Mouse (Mus musculus) gastrocnemius, postnatal 25 days (tissue): ENCODE measurements around the gene Znrd1. TPM values are rescaled to one million over a fixed set of nuclear protein-coding genes. Genes with fewer than 3 reads are reported as not detected.

Source experiments
- DNase-seq: peaks from one replicate; pipeline ENCODE4 v3.0.0; 2022
- total RNA-seq, 2 experiments: library from RNA; stranded (reverse); gene quantifications; 1 replicate in 1 of 2; 2 replicates in 1 of 2; pipeline ENCODE4 v1.2.3; 2021

The Znrd1 gene
- total RNA-seq, 2 experiments from 2014 or later, result 18.0 to 20.6 TPM

- DNase-seq, result no peak
Measured at GRCm38 (mm10) chr17:36971172-36971850, 13.0 kb upstream of the Znrd1 start.

GRCm38 (mm10) chr17:36970316-36970890, 12.0 kb upstream of the Znrd1 start:
- DNase-seq, result no peak

- no peak for DNase-seq
Measured at GRCm38 (mm10) chr17:36966875-36967274, 8.5 kb upstream of the Znrd1 start.

DNA sequence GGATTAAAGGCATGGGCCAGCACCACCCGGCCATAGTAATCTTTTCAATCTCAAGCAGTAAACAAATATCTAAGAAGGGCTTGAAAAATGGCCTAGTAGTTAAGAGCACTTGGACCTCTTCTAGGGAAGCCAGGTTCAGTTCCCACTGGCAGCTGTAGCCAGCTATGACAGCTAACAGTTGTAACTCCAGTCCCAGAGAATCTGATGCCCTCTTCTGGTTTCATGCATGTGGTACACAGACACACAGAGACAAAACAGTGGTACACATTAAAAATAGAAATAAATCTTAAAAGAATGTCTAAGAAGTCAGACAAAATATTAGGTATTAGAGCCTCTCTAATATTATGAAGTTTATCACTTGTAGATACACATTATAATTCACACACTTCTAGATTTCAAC, 2.8 kb upstream of the Znrd1 start:
- DNase-seq, result no peak

- no peak for DNase-seq
Measured at GRCm38 (mm10) chr17:36958884-36959283, 525 bp upstream of the Znrd1 start.

- no peak for DNase-seq
Measured at GRCm38 (mm10) chr17:36953062-36953461, 5.3 kb downstream of the Znrd1 start.

DNA sequence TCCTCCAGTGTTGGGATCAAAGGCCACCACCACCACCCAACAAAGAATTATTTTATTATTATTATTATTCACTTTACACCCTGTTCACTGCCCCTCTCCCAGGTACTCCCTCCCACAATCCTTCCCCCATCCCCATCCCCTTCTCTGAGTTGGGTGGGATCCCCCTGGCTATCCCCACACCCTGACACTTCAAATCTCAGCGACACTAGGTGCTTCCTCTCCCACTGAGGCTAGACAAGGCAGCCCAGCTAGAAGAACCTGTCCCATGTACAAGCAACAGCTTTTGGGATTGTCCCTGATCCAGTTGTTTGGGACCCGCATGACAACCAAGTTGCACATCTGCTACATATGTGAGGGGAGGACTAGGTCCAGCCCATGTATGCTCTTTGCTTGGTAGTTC, 5.7 kb downstream of the Znrd1 start:
- DNase-seq, result no peak

DNA sequence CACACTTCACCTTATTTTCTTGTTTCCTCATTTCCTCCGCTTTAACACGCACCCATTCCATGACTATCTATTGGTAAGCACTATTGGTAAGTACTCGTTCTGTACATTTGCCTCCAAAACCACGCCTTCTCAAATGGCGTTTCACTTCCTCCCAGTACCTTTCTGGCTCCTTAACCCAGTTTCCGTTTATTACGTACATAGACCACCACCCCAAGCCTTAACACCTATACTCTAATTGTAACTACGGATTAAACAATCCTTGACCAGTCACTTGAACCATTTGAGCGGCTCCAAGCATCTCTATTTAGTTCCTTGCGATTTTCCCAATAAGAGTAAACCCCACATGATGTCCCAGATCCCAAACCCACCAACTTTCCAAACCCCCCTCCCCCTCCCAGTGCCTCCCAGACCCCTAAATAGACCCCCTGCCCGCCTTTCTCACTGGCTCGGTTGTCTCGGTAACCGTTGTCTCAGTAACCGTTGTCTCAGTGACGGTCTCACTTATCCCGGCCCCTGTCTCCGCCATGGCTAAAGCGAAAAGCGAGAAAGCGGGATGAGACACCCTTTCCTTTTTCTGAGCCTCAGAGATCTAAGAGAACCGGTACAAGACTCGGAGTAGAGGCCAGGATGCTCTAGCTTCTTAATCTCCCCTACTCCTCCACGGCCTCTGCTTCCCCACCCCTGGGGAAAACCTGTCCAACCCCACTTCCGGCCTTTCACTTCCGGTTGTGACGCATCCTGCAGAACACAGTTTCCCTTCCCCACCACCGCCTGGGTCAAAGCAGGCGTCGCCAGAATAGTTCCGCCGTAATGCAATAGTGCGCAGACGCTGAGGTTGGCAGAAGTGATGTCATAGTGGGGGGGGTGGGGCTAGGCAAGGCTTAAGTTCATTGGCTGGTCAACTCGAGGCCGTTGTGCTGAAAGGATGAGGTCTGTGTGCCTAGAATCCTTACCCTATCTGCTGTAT, 7.1 kb downstream of the Znrd1 start, which contains the start of gene Ppp1r11:
Gene Ppp1r11, minus strand, starts transcription at position 761 of the 967 bp plus-strand sequence.
- peak; percentile 96 for DNase-seq

DNA sequence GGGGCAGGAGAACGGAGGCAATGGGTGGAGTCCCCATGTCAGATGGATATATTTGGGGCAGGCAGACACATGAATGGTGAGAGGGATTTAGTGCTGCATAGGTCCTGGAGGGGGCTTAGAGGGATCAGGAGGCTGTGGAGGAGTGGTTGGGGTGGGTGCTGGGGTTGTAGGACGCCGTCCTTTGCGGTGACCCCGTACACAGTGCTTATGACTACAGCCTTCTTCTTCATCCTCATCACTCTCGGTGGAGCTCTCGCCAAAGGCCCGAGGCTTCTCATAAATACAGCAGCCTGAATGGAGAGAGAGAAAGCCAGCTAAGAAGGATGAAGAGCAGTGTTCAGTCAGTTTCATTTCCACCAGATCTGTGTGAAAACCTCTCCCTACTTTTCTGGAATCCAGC, 9.1 kb downstream of the Znrd1 start:
- no peak for DNase-seq

DNA sequence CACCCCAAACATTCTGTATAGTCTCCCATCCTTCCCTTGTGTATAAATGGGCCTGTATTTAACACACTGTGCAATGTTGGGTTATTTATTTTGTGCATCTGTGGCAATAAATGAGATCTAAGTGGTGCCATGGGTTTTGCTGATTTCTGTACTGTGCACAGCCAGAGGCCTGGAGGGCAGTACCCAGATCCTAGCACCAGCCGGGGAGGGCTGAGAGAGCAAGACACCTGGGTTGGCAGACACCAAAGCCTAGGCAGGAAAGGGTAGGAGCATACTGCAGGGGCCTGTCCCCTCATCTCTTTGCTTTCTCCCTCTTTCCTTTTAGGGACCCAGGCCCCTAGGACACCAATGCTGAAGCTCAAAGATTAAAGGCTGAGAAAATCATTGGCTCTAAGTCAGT, 10.1 kb downstream of the Znrd1 start:
- DNase-seq, result no peak

DNA sequence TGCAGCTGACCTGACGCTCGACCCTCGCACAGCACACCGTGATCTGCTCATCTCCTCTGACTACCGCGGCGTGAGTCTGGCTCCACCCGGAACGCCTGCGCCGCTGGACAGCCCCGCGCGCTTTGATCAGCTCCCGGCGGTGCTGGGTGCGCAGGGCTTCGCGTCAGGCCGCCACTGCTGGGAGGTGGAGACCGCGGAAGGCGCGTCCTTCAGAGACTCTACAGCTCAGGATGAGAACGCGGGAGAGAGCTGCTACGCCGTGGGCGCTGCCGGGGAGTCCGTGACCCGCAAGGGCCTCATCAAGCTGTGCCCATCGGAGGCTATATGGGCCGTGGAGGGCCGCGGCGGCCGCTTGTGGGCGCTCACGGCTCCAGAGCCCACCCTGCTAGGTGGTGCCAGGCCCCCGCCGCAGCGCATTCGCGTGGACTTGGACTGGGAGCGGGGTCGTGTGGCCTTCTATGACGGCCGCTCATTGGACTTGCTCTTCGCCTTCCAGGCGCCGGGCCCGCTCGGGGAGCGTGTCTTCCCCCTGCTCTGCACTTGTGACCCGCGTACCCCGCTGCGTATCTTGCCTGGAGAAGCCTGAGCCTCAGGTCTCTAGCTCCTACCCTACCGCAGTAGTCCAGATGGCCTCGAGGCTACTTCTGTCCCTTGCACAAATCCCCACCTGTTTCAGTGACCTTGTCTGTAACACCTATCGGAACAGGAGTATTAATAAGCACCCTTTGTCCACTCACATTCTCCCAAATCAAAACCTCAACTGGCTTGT, 11.1 kb downstream of the Znrd1 start:
- DNase-seq, result peak; percentile 37

- DNase-seq, result peak; percentile 13
Measured at GRCm38 (mm10) chr17:36944121-36944775, 14.1 kb downstream of the Znrd1 start.

DNA sequence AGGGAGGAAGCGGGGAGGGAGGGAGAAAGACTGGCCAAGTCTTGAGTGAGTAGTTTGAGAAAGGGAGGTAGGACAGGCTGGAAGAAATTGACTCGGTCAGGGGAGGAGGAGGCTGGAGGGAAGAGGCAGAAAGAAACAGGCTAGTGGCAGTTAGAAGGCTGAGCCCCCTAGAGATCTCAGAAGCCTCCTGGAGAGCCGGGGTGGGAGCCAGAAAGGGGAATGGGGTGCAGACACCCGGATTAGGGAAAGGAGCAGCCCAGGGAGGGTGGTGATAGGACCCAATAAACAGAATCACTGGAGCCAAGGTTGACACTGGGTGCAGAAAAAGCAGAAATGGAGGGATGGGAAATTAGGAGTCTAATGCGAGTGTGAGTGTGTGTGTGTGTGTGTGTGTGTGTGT, 14.7 kb downstream of the Znrd1 start:
- no peak for DNase-seq

DNA sequence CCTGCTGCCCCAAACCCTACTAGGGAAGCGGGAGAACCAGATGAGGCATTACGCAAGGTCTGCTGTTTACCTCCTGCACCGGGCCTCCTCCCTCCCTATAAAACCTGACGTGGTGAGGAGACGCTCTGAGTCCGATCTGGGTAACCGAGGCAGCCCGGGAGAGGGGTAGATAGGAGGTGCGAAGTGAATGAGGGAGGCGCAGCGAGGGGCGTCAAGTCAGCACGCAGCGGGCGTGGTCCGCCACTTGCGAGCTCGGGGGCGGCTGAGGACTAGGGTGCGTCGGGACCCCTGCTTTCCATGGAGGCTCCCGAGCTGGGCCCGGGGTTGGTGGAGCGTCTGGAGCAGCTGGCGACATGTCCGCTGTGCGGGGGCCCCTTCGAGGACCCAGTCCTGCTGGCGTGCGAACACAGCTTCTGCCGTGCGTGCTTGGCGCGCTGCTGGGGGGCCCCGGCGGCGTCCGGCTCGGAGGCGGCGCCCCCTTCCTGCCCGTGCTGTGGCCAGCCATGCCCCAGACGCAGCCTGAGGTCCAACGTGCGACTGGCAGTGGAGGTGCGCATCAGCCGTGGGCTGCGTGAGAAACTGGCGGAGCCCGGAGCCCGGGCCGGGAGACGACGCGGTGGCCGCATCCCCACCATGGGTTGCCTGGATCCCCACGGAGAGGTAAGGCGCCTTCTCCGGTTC, 15.4 kb downstream of the Znrd1 start, which contains the start of gene Rnf39:
Gene Rnf39, plus strand, starts transcription at position 128 of the 681 bp plus-strand sequence.
- no peak for DNase-seq

DNA sequence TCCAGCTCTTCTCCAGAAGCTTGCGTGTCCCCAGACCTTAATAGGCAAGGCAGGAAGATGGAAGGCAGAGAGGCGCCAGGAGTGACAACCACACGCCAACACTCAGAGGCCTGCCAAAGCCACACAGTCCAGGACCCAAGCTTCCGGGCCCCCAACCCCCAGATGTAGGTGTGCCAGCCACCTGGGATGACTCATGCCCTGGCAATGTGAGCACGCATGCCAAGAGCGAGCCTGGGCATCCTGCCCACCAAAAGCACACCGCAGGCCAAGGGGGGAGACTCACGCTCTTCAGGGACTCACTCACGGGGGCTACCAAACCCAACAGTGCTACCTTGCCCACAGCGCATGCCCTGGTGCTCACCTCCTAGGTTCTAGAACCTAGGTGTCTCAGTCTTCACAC, 16.0 kb downstream of the Znrd1 start:
- peak; percentile 13 for DNase-seq

GRCm38 (mm10) chr17:36938056-36938455, 20.3 kb downstream of the Znrd1 start:
- no peak for DNase-seq

DNA sequence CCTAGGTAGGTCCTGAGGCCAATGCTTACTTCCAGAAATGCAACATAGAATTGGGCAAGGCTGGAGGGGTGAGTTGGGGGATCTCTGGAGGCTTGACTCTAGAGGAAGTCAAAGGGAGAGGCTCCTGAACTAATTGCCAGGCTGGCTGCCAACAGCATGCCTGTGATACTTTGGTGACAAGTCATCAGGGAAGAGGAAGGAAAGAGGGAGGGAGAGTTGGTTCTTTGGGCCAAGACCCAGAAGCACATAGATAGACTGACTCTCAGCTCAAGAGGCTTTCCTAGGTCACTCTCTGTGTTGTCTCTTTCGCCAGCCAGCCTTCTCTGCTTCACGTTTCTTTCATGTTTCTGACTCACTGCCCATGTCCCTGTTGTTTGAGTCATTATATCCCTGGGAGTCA, 26.6 kb downstream of the Znrd1 start:
- DNase-seq, result no peak

- DNase-seq, result no peak
Measured at GRCm38 (mm10) chr17:36931130-36931529, 27.2 kb downstream of the Znrd1 start.

GRCm38 (mm10) chr17:36930233-36930632, 28.1 kb downstream of the Znrd1 start:
- no peak for DNase-seq

DNA sequence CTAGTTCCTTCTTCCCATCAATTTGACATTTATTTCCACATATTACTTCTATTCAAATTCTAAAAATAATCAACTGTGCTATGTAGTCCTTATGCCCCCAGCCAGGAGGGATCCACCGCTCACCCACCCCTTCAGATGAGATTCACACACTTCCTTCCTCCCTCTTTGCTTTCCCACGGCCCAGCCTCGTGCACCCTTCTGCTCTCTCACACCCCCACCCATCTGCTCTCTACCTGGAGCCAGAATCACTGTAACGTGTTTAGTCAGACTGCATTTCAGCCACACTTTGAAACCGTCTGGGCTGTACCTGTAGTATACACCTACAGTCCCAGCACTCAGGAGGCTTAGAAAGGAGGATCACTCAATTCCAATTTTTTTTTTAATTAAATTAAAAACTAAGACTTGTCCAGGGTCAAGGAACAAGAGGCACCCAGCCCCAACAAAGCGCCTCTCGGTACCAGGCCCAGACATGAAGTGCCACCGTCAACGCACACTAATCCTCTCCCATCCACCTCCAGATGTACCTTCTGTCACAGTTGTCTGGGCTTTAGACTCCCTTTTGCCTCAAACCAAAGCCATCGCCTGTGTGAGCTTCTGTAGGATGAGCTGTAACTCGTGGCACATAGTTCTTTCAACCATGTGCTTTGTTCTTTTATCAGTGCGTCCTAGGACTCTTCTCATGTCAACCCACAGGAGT, 29.0 kb downstream of the Znrd1 start:
- DNase-seq, result no peak
